Mouse (Mus musculus) G1E (cell line): ENCODE results near the gene Ifi211.
"Not testable (repeated sequence)": the region's sequence is repeated elsewhere in the genome, so short reads cannot be mapped to it uniquely, and the experiment has no call there.

Experiments
- CTCF ChIP-seq: IDR thresholded peaks from 2 replicates; pipeline ENCODE4 v1.5.1; 2012; ENCODE audit warnings: low read depth, low read length, inconsistent platforms, mixed read lengths
- GATA1 ChIP-seq: IDR thresholded peaks from 2 replicates; pipeline ENCODE4 v1.6.1; 2012; ENCODE audit warnings: borderline replicate concordance, low read length, inconsistent platforms, mixed read lengths
- POLR2AphosphoS5 ChIP-seq: IDR thresholded peaks from 2 replicates; pipeline ENCODE4 v1.6.1; 2012; ENCODE audit warnings: low read depth, low read length, inconsistent platforms; ENCODE audit not compliant: insufficient replicate concordance
- TAL1 ChIP-seq: conservative IDR thresholded peaks from 2 replicates; pipeline ENCODE4 v1.6.1; 2012; ENCODE audit warnings: low read depth, low read length, inconsistent platforms, mixed read lengths

- not testable (repeated sequence) for TF ChIP-seq CTCF, GATA1, TAL1, POLR2AphosphoS5
Observed at GRCm38 (mm10) chr1:173919279-173919678, 6.4 kb upstream of the Ifi211 start.
